Mouse (Mus musculus) brain, embryonic 14.5 days (tissue): ENCODE measurements around the gene Slc25a25.

Experiments
- CTCF ChIP-seq: fragments of 200-500 bp; IDR thresholded peaks from 2 replicates; pipeline ENCODE4 v1.5.1; 2012; ENCODE audit warnings: inconsistent platforms, mild to moderate bottlenecking, moderate library complexity, borderline replicate concordance; ENCODE audit not compliant: insufficient read depth, insufficient read length; ENCODE audit errors: extremely low read depth
- POLR2A ChIP-seq: fragments of 200-500 bp; IDR thresholded peaks from 2 replicates; pipeline ENCODE4 v1.6.1; 2012; ENCODE audit warnings: mild to moderate bottlenecking, inconsistent platforms, borderline replicate concordance; ENCODE audit not compliant: poor library complexity, insufficient read depth, insufficient read length, severe bottlenecking; ENCODE audit errors: extremely low read depth

DNA sequence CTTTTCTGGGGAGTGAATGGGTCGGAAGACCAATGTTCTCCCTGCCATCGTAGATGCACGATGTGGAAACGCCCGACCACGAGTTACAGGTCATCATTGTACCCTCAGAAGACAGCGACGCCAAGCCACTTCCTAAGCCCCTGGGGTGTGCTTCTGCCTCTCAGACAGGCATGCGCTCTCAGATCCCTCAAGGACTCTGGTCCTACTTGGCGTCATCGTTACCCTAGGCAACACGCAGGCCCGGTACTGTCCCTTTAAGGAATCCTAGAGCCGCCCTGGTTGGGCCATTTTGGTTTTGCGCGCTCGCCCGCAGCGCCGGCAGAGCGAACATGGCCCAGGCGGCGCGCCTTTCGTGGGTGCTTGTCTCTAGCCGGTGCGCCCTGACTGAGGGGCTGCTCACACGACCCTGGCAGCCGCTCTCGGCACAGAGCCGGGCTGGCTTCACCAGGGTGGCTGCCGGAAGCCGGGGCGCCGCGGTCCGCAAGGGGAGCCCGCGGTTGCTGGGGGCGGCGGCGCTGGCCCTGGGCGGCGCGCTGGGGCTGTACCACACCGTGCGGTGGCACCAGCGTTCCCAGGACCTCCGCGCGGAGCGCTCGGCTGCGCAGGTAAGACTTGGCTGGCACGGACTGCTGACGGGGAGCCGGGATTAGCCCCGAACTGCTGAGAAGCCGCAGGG lies 55.2 kb downstream of the Slc25a25 start:
- TF ChIP-seq POLR2A (peak; percentile 48; the same call in 1 of the 2 replicates), CTCF (no peak)
